Mouse (Mus musculus) forebrain, embryonic 13.5 days (tissue): Measurements from ENCODE around the gene Aqp8. TPM values are rescaled to one million over a fixed set of nuclear protein-coding genes. Genes with fewer than 3 reads are reported as not detected.

Source experiments
- ATAC-seq: fragments of 200-750 bp; cut with Nextera tagmentation; 2 replicates; pipeline ENCODE4 v1.8.0; 2017
- H3K27ac ChIP-seq: fragments of 300-500 bp; sonication (generic); 2 replicates; pipeline ENCODE4 v1.5.1; 2015; ENCODE audit warnings: inconsistent platforms, mild to moderate bottlenecking, moderate library complexity
- H3K27me3 ChIP-seq: fragments of 300-500 bp; sonication (generic); 2 replicates; pipeline ENCODE4 v1.6.1; 2015; ENCODE audit warnings: mild to moderate bottlenecking, inconsistent platforms
- H3K36me3 ChIP-seq: fragments of 300-500 bp; sonication (generic); 2 replicates; pipeline ENCODE4 v1.6.1; 2015; ENCODE audit warnings: mild to moderate bottlenecking, inconsistent platforms; ENCODE audit not compliant: poor library complexity, severe bottlenecking
- H3K4me1 ChIP-seq: fragments of 300-500 bp; sonication (generic); 2 replicates; pipeline ENCODE4 v1.6.1; 2015; ENCODE audit warnings: inconsistent platforms
- H3K4me2 ChIP-seq: fragments of 300-500 bp; sonication (generic); 2 replicates; pipeline ENCODE4 v1.6.1; 2015; ENCODE audit warnings: inconsistent platforms, mild to moderate bottlenecking, moderate library complexity
- H3K4me3 ChIP-seq: fragments of 300-500 bp; sonication (generic); 2 replicates; pipeline ENCODE4 v1.5.1; 2015; ENCODE audit warnings: mild to moderate bottlenecking, inconsistent platforms
- H3K9ac ChIP-seq: fragments of 300-500 bp; sonication (generic); 2 replicates; pipeline ENCODE4 v1.6.1; 2015; ENCODE audit warnings: mild to moderate bottlenecking, inconsistent platforms
- H3K9me3 ChIP-seq: fragments of 300-500 bp; sonication (generic); replicated peaks from 2 replicates; pipeline ENCODE4 v1.6.1; 2016; ENCODE audit warnings: inconsistent platforms
- WGBS: fragments of 180-500 bp; shearing (Covaris S2); methylation state at CpG from one replicate; pipeline ENCODE4 v1.1.7; 2015; 5-methylcytosine and 5-hydroxymethylcytosine counted together
- polyA plus RNA-seq: library from polyadenylated mRNA; unstranded; fragments of >200 nt; fragmentation: Nextera tagmentation; extraction: Ambion mirVana; gene quantifications from 2 replicates; pipeline ENCODE4 v1.2.1, GENCODE M21; 2015

Gene Aqp8
- polyA plus RNA-seq: not detected in 2 replicates

DNA sequence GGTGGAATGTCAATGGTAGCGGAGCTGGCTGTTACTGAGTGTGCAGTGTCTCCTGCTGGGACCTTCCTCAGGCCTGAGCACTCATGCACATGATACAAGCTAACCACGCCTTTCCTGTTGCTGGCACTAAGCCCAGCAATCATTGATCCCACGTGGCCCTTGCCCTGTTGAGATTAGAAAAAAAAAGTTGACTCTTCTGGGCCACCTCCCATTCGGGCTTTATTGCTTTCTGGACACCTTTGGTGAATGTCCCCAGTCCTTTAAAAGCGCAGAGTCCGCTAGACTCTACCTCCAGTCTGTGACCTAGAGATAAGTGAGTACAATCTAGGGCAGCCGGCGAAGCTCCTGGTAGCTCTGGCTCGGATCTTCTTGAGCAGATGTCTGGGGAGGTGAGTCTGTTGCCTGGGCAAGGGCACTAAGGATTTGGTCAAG lies at the start of gene Aqp8:
Aqp8 (plus strand) TSS at position 222 of the 432 bp plus-strand sequence.
- no peak within 1 kb of the TSS for H3K27ac ChIP-seq
- 78% methylated on average over 9 of the region's 9 CpGs for WGBS
- no peak for ATAC-seq
- H3K27me3 ChIP-seq: no peaks in the 10 kb centered on the region
- H3K4me2 ChIP-seq: no peak within 1 kb of the TSS
- no peaks in the 10 kb centered on the region for H3K36me3 ChIP-seq
- H3K4me1 ChIP-seq: no peaks in the 10 kb centered on the region
- H3K4me3 ChIP-seq: no peak within 1 kb of the TSS
- H3K9ac ChIP-seq: no peak within 1 kb of the TSS
- no peaks in the 10 kb centered on the region for H3K9me3 ChIP-seq

DNA sequence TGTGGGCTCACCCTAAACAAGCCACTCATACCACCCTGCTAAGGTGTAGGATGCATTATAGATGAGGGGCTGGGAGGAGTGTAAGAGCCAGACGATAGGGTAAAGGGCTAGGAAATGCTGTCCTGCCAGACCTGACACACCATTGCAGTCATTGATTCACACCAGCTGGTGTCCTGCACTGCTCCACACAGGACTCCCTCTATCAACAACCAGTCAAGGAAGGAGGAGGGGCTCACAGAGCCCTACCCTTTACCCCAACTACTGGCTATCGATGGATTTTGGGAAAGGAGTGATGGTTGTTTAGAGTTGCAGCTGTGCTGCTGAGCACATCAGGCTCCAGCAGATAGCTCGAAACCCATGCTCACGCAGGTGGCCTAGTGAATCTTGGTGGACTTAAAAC lies 45.3 kb upstream of the Aqp8 start:
- no peak for ATAC-seq
- Histone ChIP-seq H3K9me3 (no peaks in the 10 kb centered on the region), H3K9ac (no peak overlapping the region), H3K27ac (no peak overlapping the region), H3K4me3 (no peak overlapping the region), H3K4me2 (no peak overlapping the region), H3K36me3 (peaks cover 55% of the 10 kb centered on the region), H3K27me3 (no peaks in the 10 kb centered on the region), H3K4me1 (no peaks in the 10 kb centered on the region)
- 88% methylated on average over 4 of the region's 4 CpGs for WGBS

DNA sequence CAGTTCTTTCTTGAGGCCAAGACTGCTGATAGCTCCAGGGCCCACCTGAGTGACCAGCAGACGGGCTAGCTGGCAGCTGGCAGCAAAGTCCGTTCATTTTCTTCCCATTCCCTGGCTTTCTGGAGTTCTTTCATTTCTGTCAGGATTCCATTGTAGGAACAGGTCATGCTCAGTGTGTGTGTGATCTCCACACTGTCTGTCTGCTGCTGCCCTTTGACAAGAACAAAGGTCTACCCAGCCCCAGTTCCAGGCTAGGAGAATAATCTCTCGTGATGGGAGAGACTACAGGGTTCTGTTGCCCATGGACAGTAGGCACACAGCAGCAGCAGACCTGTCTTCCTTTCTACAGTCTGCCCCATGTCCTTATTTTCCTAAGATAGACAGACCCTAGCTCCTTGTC lies 44.4 kb upstream of the Aqp8 start:
- Histone ChIP-seq H3K4me1 (no peaks in the 10 kb centered on the region), H3K27me3 (no peaks in the 10 kb centered on the region), H3K9ac (no peak overlapping the region), H3K9me3 (no peaks in the 10 kb centered on the region), H3K4me2 (no peak overlapping the region), H3K36me3 (peaks cover 57% of the 10 kb centered on the region), H3K27ac (no peak overlapping the region), H3K4me3 (no peak overlapping the region)
- WGBS: 84% methylated on average over 3 of the region's 3 CpGs
- no peak for ATAC-seq

DNA sequence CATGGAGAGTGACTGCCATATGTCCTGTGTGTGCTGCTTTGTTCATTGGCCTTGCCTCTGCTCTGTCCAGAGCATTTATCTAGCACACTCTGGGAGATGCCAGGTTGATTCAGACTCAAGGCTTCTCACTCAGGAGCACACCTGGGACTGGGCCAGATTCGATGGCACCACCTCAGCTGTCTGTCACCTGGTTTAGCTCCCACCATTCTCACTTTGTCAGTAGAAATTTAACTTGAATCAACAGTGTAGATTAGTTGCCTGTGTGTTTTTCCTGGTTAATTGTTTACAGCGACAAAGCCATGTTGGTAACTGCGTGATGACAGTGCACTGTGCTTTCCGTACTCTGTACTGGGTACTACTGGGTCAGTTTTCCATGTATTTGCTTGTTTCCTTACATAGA lies 42.1 kb upstream of the Aqp8 start:
- no peak overlapping the region for H3K9ac ChIP-seq
- WGBS: 97% methylated on average over 4 of the region's 4 CpGs
- H3K4me1 ChIP-seq: no peaks in the 10 kb centered on the region
- peaks cover 62% of the 10 kb centered on the region for H3K36me3 ChIP-seq
- no peak overlapping the region for H3K4me3 ChIP-seq
- no peaks in the 10 kb centered on the region for H3K9me3 ChIP-seq
- no peaks in the 10 kb centered on the region for H3K27me3 ChIP-seq
- ATAC-seq: no peak
- no peak overlapping the region for H3K27ac ChIP-seq
- H3K4me2 ChIP-seq: no peak overlapping the region

DNA sequence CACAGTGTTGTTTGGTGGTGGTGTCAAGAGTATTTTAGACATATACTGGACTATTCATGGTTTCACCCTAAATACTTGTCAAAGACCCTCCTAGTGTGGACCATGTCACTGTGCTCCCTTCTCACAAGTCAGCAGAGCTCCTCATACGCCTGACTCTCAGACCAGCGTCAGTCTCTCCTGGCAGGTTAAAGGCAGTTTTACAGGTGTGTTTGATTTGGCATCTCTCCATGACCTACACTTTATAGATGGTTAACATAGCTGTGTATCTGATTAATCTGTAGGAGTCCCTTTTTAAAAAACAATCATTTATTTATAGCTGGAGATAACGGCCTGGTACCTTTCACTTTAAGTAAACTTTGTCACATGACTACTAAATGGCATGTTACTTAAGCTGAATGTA lies 40.1 kb upstream of the Aqp8 start:
- peaks cover 67% of the 10 kb centered on the region for H3K36me3 ChIP-seq

DNA sequence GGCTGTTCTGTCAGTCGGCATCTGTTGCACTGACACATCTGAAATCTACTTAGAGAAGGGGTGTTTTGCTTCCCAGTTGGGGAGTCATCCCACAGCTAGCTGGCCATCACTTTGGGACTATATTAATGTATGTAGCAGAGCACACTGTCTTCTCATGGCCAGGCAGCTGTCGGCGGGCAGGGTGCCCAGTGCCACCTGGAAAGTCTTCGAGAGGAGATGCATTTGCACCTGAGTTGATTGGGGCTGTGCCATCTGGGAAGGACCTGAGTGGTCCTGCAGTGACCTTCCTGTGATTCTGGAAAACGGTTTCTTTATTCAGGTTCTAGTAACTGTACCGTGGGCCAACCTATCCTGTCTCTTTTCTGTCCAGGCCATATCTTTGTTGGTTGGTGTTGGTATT lies 37.8 kb upstream of the Aqp8 start:
- Histone ChIP-seq H3K4me2 (no peak overlapping the region), H3K27me3 (no peaks in the 10 kb centered on the region), H3K36me3 (peaks cover 71% of the 10 kb centered on the region), H3K4me3 (no peak overlapping the region), H3K4me1 (no peaks in the 10 kb centered on the region), H3K9ac (no peak overlapping the region), H3K9me3 (no peaks in the 10 kb centered on the region), H3K27ac (no peak overlapping the region)
- no peak for ATAC-seq
- WGBS: 91% methylated on average over 6 of the region's 6 CpGs

More for the DNA sequence above, 40.1 kb upstream of the Aqp8 start:
- no peak for ATAC-seq
- 93% methylated on average over 3 of the region's 3 CpGs for WGBS
- Histone ChIP-seq H3K9me3 (no peaks in the 10 kb centered on the region), H3K4me2 (no peak overlapping the region), H3K27me3 (no peaks in the 10 kb centered on the region), H3K27ac (no peak overlapping the region), H3K9ac (no peak overlapping the region), H3K4me1 (no peaks in the 10 kb centered on the region), H3K4me3 (no peak overlapping the region)

DNA sequence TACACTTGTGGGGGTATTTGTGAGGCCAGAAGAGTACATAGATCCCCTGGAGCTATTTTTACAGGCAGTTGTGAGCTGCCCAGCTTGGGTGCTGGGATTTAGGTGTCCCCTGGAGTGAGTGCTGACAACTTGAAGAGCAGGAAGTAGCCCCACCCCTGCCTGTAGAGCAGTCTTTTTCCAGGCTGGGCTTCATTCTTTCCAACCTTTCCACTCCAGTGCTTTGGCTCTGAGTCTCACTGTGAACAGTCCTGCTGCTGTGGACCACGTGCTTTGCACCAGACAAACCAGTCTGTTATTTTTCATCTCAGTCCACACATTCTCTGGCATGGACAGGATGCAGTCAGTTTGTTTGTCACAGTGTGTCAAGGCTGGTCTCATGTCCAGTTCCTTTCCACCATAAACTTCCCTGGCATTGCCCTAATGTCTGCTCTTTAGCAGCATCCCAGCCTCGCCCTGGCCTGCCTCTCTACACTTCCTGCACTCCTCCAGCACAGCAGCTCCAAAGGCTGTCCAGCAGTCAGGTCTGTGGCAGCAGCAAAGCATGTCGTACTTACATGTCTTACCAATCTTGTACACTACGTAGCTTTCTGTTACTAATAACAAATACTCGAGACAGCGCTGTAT lies 36.8 kb upstream of the Aqp8 start:
- peaks cover 72% of the 10 kb centered on the region for H3K36me3 ChIP-seq
- no peak overlapping the region for H3K4me2 ChIP-seq
- WGBS: 88% methylated on average over 6 of the region's 6 CpGs
- no peaks in the 10 kb centered on the region for H3K27me3 ChIP-seq
- ATAC-seq: no peak
- H3K4me3 ChIP-seq: no peak overlapping the region
- no peak overlapping the region for H3K9ac ChIP-seq
- no peak overlapping the region for H3K27ac ChIP-seq
- H3K9me3 ChIP-seq: no peaks in the 10 kb centered on the region
- no peaks in the 10 kb centered on the region for H3K4me1 ChIP-seq

DNA sequence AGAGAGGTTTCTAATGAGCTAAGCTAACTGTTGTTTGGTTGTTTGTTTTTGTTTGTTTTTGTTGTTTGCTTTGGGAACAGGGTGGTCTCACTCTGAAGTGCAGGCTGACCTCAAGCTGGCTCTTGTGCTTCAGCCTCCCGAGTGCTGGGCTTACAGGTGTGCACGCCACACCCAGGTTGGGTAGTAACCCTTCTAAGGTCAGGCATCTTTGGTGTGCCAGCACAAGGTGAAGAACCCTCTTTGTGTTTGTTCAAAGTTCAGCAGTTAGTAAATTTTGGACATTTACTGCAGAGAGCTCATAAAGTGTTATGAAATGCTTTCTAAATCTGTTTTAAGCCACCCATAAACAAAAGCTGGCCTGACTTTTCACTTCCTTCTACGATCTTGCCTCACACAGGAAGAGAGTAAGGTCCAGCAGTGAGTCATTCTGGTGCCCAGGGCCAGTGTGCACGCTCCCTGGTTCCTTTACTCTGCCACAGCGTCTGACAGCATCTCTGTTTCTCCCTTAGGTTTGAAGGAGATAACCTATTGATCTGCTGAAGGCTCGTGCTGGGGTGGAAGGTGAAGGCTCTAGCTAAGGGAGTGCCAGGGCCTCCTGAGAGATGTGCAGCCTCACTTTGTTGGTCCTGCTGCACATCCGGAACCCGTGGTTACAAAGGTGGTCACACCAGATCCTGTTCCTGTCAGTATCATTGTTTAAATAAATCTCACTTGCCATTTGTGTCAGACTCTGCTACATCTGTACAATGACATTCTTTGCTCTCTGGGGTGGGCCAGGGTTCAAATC lies 32.3 kb upstream of the Aqp8 start:
- Histone ChIP-seq H3K4me2 (no peak overlapping the region), H3K4me1 (no peaks in the 10 kb centered on the region), H3K27me3 (no peaks in the 10 kb centered on the region), H3K9ac (no peak overlapping the region), H3K9me3 (no peaks in the 10 kb centered on the region), H3K27ac (no peak overlapping the region), H3K36me3 (peaks cover 52% of the 10 kb centered on the region), H3K4me3 (no peak overlapping the region)
- ATAC-seq: no peak
- 89% methylated on average over 8 of the region's 8 CpGs for WGBS

DNA sequence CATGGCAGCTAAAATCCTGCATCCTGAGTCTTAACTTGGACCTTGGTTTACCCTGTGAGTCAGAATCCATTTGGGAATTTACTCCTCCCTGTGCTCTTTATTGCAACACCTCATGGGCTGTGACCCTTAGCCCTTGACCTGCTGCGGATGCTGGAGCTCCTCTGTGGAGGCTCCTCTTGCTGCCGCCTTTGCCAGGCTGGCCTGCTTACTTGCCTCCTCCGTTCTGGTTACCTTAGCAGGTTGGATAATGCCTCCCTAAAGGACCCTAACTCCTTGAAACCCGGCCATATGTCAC lies 31.7 kb upstream of the Aqp8 start:
- Histone ChIP-seq H3K9ac (no peak overlapping the region), H3K27me3 (no peaks in the 10 kb centered on the region), H3K9me3 (no peaks in the 10 kb centered on the region), H3K4me2 (no peak overlapping the region), H3K4me3 (no peak overlapping the region), H3K4me1 (no peaks in the 10 kb centered on the region), H3K27ac (no peak overlapping the region), H3K36me3 (peaks cover 48% of the 10 kb centered on the region)
- 91% methylated on average over 4 of the region's 4 CpGs for WGBS
- no peak for ATAC-seq

DNA sequence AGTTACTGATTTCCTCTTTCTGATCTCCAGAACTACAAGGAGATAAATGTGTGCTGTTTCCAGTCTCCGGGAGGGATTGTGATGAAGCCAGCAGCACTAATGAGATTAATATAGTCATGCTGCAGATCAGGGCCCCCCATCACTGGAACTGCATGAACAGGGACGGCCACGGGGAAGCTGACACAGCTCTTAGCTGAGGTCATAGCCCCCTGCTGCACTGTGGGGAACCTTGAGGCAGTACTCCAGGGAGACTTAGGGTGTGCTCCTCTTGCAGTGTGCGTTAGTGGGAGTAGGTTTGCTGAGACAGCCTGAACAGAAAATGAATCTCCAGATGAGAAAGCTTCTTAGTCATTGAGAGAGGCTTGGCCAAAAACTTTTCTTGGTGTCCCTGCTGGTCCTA lies 30.9 kb upstream of the Aqp8 start:
- Histone ChIP-seq H3K9me3 (no peaks in the 10 kb centered on the region), H3K9ac (no peak overlapping the region), H3K4me3 (no peak overlapping the region), H3K4me2 (no peak overlapping the region), H3K27me3 (no peaks in the 10 kb centered on the region), H3K4me1 (no peaks in the 10 kb centered on the region), H3K36me3 (peaks cover 46% of the 10 kb centered on the region), H3K27ac (no peak overlapping the region)
- no peak for ATAC-seq
- 78% methylated on average over 4 of the region's 4 CpGs for WGBS

DNA sequence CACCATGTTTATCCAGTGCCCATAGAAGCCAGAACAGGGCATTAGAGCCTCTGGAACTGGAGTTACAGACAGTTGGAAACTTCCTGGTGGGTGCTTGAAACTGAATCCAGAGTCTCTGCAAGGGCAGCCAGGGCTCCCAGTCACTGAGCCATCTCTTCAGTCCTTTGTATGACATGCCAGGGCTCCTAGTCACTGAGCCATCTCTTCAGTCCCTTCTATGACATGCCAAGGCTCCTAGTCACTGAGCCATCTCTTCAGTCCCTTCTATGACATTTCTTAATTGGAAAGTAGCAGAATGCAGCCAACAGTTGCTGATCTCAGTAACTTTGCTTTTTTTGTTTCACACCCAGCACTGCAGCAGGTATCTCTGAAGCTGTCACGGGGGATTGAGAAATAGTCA lies 20.0 kb upstream of the Aqp8 start:
- 91% methylated on average over 1 of the region's 1 CpGs for WGBS
- no peaks in the 10 kb centered on the region for H3K27me3 ChIP-seq
- H3K4me1 ChIP-seq: no peaks in the 10 kb centered on the region
- no peak overlapping the region for H3K4me3 ChIP-seq
- no peak overlapping the region for H3K9ac ChIP-seq
- no peaks in the 10 kb centered on the region for H3K36me3 ChIP-seq
- no peak overlapping the region for H3K4me2 ChIP-seq
- no peak for ATAC-seq
- no peaks in the 10 kb centered on the region; the same call in 1 of the 2 replicates for H3K9me3 ChIP-seq
- H3K27ac ChIP-seq: no peak overlapping the region

DNA sequence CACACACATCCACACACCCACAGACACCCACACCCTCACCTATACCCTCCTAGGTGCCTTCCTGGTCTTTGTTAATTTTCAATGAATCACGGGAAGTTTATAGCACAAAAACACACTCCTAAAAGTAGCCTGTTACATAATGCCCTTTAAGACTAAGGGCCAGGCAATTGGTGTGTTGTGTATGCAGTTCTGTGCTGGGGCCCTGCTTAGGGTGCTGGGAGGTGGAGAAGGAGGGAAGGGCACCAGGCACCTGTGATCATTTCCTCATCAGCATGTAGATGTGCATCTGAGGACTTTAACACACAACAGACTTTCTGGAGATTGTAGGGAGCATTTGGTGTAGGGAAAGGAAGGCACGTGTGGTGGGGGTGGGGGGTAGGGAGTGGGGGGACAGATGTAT lies 13.3 kb upstream of the Aqp8 start:
- no peak overlapping the region for H3K4me2 ChIP-seq
- H3K36me3 ChIP-seq: no peaks in the 10 kb centered on the region
- H3K27ac ChIP-seq: no peak overlapping the region
- no peaks in the 10 kb centered on the region for H3K4me1 ChIP-seq
- no peak for ATAC-seq
- H3K4me3 ChIP-seq: no peak overlapping the region
- 97% methylated on average over 2 of the region's 2 CpGs for WGBS
- no peaks in the 10 kb centered on the region for H3K9me3 ChIP-seq
- H3K27me3 ChIP-seq: no peaks in the 10 kb centered on the region
- H3K9ac ChIP-seq: no peak overlapping the region

DNA sequence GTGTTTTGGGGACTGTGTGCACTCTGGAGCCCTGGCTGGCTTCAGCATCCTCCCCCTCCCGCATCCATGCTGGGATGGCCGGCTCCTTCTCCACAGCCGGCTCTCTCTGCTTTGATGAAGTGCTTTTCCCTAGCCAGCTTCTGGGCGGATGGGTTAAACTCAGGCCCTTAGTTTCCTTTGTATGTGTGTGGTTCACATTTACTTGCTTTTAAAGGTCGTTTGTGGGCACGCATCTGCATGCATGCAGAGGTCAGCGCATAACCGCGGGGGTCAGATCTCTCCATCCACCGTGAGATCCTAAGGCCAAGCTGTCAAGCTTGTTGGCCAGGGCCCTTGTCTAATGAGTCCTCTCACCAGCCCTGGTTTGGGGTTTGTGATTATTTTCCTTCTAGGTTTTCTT lies 12.4 kb upstream of the Aqp8 start:
- H3K4me3 ChIP-seq: no peak overlapping the region
- no peaks in the 10 kb centered on the region for H3K9me3 ChIP-seq
- no peaks in the 10 kb centered on the region for H3K27me3 ChIP-seq
- ATAC-seq: no peak
- no peak overlapping the region for H3K9ac ChIP-seq
- no peak overlapping the region for H3K4me2 ChIP-seq
- H3K4me1 ChIP-seq: no peaks in the 10 kb centered on the region
- H3K27ac ChIP-seq: no peak overlapping the region
- H3K36me3 ChIP-seq: no peaks in the 10 kb centered on the region
- WGBS: 72% methylated on average over 10 of the region's 10 CpGs
